Mouse (Mus musculus): Measurements from ENCODE around the gene Llgl2.
A peak's percentile ranks its signal among the peaks of the same experiment; 100 is the strongest.

Gene Llgl2

GRCm38 (mm10) chr11:115823774-115824740, at the start of gene Llgl2:
Llgl2 (plus strand) TSS chr11:115824049.
- DNase-seq = peak; percentile 99

GRCm38 (mm10) chr11:115774653-115775052, 49.2 kb upstream of the Llgl2 start:
- peak; percentile 90 for DNase-seq

- peak; percentile 98 for DNase-seq
Measured at GRCm38 (mm10) chr11:115775821-115776665, 47.8 kb upstream of the Llgl2 start.

GRCm38 (mm10) chr11:115776954-115777353, 46.9 kb upstream of the Llgl2 start:
- DNase-seq = peak; percentile 82

GRCm38 (mm10) chr11:115777487-115778335, 46.1 kb upstream of the Llgl2 start:
- peak; percentile 91 for DNase-seq

- peak; percentile 100 for DNase-seq
Measured at GRCm38 (mm10) chr11:115779038-115779571, 44.7 kb upstream of the Llgl2 start.

GRCm38 (mm10) chr11:115780141-115781070, 43.4 kb upstream of the Llgl2 start:
- peak; percentile 91 for DNase-seq

- DNase-seq = no peak
Measured at GRCm38 (mm10) chr11:115786473-115786872, 37.4 kb upstream of the Llgl2 start.

GRCm38 (mm10) chr11:115789787-115790186, 34.1 kb upstream of the Llgl2 start:
- no peak for DNase-seq

- DNase-seq = no peak
Measured at GRCm38 (mm10) chr11:115791919-115792318, 31.9 kb upstream of the Llgl2 start.

- DNase-seq = no peak
Measured at GRCm38 (mm10) chr11:115792353-115792752, 31.5 kb upstream of the Llgl2 start.

GRCm38 (mm10) chr11:115796898-115797297, 27.0 kb upstream of the Llgl2 start:
- no peak for DNase-seq

GRCm38 (mm10) chr11:115797665-115798064, 26.2 kb upstream of the Llgl2 start:
- peak; percentile 94 for DNase-seq

- DNase-seq = peak; percentile 93
Measured at GRCm38 (mm10) chr11:115800981-115801380, 22.9 kb upstream of the Llgl2 start.

GRCm38 (mm10) chr11:115803072-115803709, 20.7 kb upstream of the Llgl2 start:
- peak; percentile 94 for DNase-seq

GRCm38 (mm10) chr11:115805005-115805404, 18.8 kb upstream of the Llgl2 start:
- DNase-seq = no peak

GRCm38 (mm10) chr11:115806154-115806553, 17.7 kb upstream of the Llgl2 start:
- peak; percentile 97 for DNase-seq

GRCm38 (mm10) chr11:115807306-115807705, 16.5 kb upstream of the Llgl2 start:
- DNase-seq = no peak

- DNase-seq = peak; percentile 94
Measured at GRCm38 (mm10) chr11:115807971-115808370, 15.9 kb upstream of the Llgl2 start.

GRCm38 (mm10) chr11:115808696-115809310, 15.0 kb upstream of the Llgl2 start:
- peak; percentile 97 for DNase-seq

All from heart, adult 11 months (tissue).